Mouse (Mus musculus) erythroblast, embryonic 14.5 days (primary cell): ENCODE results near the gene Exo5. TPM values are rescaled to one million over a fixed set of nuclear protein-coding genes. Genes with fewer than 3 reads are reported as not detected.

ENCODE experiments used
- H3K27me3 ChIP-seq: 2 replicates; pipeline ENCODE4 v1.6.1; 2012; ENCODE audit warnings: inconsistent platforms; ENCODE audit not compliant: control insufficient read depth
- H3K36me3 ChIP-seq: 2 replicates; pipeline ENCODE4 v1.6.1; 2012; ENCODE audit warnings: mild to moderate bottlenecking, inconsistent platforms; ENCODE audit not compliant: control insufficient read depth
- H3K4me1 ChIP-seq: 2 replicates; pipeline ENCODE4 v1.6.1; 2012; ENCODE audit warnings: inconsistent platforms; ENCODE audit not compliant: control insufficient read depth
- H3K4me3 ChIP-seq: replicated peaks from 2 replicates; pipeline ENCODE3; 2012; ENCODE audit warnings: moderate library complexity, mild to moderate bottlenecking, inconsistent platforms
- H3K9me3 ChIP-seq: 2 replicates; pipeline ENCODE4 v1.6.1; 2012; ENCODE audit warnings: low read length, inconsistent platforms, mixed read lengths; ENCODE audit not compliant: control insufficient read depth
- GATA1 ChIP-seq: IDR thresholded peaks from 2 replicates; pipeline ENCODE4 v1.6.1; 2012; ENCODE audit warnings: low read length, inconsistent platforms, mixed read lengths
- TAL1 ChIP-seq: IDR thresholded peaks from 3 replicates; pipeline ENCODE4 v1.6.1; 2012; ENCODE audit warnings: low read length, inconsistent platforms, mixed read lengths
- polyA plus RNA-seq: library from polyadenylated mRNA; stranded (reverse); fragments of >175 nt; gene quantifications from 2 replicates; pipeline ENCODE4 v1.2.3, GENCODE M21; 2012

Exo5 gene
- polyA plus RNA-seq, 1 experiment: 0.27 TPM

DNA sequence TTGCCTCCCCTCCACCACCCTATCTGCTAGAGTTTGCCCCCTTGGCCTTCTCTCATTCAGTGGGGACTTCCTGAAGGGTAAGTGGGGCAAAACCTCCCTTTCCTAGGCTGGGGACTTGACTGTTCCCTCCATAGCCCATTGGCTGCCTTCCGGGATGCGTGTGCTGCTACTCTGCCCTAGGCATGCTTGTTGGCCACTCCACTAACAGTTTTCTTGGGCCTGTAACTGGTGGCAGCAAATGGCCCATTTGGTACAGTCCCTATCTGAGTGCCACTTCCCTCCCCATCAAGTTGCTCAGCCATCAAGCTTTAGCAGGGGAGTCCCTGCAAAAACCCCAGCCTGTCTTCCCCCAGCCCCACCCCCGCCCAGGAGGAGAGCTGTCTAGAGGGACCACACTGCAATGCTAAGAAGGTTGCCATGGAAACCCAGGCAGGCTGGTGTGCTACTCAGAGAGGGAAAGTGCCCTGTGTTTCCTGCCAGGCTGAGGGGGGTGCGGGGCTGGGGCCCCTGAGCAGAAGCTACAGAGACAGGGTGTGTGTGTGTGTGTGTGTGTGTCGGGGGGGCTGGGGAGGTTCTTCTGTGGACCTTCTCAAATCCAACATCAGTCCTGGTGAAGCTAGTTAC lies 42.7 kb downstream of the Exo5 start:
- no peak overlapping the region for H3K4me3 ChIP-seq
- H3K4me1 ChIP-seq: no peaks in the 10 kb centered on the region
- H3K9me3 ChIP-seq: no peaks in the 10 kb centered on the region
- H3K36me3 ChIP-seq: no peaks in the 10 kb centered on the region
- TF ChIP-seq TAL1: no peak
- 0 out of 2 replicates have a peak, but pooled peaks cover 4% of the 10 kb centered on the region for H3K27me3 ChIP-seq

DNA sequence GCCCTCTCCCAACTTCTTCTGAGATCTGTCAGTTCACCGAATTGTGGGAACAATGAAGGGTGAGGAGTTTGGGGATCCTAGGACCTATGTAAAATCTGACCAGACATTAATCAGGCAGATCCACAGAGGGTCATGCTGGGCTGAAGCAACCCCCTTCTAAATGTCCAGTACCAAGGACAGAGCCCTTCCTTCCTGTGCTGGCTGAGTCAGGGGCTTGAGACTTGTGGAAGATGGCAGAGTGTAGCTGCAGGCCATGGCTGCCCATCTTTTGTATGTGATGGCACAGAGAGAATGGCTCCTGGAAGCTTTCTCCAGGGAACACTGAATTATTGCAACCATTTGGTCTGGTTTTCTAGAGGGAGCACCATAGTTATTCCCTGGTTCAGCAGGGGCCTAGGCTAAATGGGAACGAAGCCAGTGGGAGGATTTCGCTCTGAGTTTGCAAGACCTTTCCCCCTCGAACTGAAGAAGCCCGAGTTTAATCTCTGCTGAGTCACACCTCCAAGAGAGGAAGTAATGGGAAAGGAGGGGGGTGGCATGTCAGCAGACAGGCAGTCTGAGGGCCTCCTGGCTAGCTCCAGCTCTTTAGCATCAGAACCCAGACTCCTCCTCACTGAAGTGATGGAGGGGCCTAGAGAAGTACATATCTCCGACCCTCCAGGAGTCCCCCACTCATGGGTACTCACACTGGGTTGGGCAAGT lies 43.9 kb downstream of the Exo5 start:
- Histone ChIP-seq H3K4me3 (no peak overlapping the region), H3K4me1 (no peaks in the 10 kb centered on the region), H3K9me3 (no peaks in the 10 kb centered on the region), H3K36me3 (no peaks in the 10 kb centered on the region), H3K27me3 (0 out of 2 replicates have a peak, but pooled peaks cover 2% of the 10 kb centered on the region)
- TF ChIP-seq TAL1: no peak
- TF ChIP-seq GATA1: no peak

DNA sequence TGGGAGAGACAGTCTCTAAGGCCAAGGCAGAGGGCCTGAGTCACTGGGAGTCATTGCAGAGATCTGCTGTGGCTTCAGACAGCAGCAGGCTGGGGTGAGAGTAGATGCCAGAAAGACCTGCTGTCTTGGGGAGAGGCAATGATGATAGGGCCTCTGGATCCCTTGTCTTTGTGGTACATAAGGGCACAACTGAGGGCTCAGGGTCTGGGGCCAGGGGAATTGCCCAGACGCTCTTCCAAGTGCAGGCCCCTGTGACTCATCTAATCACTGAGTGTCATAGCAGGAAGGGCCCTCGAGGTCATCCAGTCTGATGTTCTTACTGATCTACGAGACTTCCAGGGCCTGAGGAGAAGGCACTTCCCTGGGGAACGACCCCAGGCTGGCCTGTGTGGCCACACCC lies 45.4 kb downstream of the Exo5 start:
- H3K4me1 ChIP-seq: no peaks in the 10 kb centered on the region
- H3K27me3 ChIP-seq: no peaks in the 10 kb centered on the region
- H3K4me3 ChIP-seq: no peak overlapping the region
- no peaks in the 10 kb centered on the region for H3K36me3 ChIP-seq
- TF ChIP-seq TAL1: no peak
- no peak for TF ChIP-seq GATA1
- no peaks in the 10 kb centered on the region for H3K9me3 ChIP-seq

DNA sequence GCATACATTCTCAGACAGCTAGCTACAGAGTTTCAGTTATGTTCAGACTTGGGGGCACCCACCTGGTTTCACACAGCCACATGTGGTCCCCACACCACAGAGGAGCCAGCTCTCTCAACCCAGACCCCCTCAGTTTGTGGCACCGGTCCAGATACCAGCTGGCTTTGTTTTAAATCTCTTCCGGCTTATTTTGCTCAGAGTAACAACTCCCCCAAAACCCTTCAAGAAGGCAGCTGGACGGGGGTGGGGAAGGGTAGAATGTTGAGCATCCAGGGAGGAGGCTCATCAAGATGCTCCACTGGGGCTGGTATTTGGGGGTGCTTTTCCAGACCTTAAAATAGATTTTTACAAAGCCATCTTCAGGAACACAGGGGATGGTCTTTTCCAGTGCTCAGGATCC lies 46.1 kb downstream of the Exo5 start:
- TF ChIP-seq TAL1 (no peak), GATA1 (no peak)
- no peaks in the 10 kb centered on the region for H3K9me3 ChIP-seq
- no peaks in the 10 kb centered on the region for H3K27me3 ChIP-seq
- H3K4me3 ChIP-seq: no peak overlapping the region
- H3K4me1 ChIP-seq: no peaks in the 10 kb centered on the region
- H3K36me3 ChIP-seq: no peaks in the 10 kb centered on the region

DNA sequence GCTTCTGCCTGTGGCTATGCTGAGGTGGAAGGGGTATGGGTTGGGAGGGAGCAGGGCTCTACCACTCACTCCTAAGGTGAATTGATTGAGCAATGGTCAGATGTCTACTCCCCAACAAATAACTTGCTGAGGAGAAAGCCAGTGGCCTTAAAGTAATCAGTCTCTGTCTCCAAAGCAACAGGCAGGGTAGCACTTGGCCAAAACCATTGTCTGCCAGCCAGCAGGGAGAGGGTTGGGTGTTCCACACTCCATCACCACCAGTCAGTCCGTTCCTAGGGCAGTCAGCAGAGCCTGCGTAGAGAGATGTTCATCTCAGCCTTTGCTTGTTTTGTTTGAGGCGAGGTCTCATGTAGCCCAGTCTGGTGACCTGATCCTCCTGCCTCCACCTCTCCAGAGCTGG lies 48.9 kb downstream of the Exo5 start:
- Histone ChIP-seq H3K4me1 (no peaks in the 10 kb centered on the region), H3K4me3 (no peak overlapping the region), H3K27me3 (no peaks in the 10 kb centered on the region), H3K9me3 (no peaks in the 10 kb centered on the region), H3K36me3 (no peaks in the 10 kb centered on the region)
- no peak for TF ChIP-seq GATA1
- TF ChIP-seq TAL1: no peak

Other genes starting within 250 kb of the Exo5 start
- gene Kcnq4, start 176.4 kb downstream of the Exo5 start, polyA plus RNA-seq: not detected in 2 replicates
- 9.7 and 21.5 TPM in 2 replicates for gene Nfyc, start 93.4 kb downstream of the Exo5 start, polyA plus RNA-seq
- gene Rims3, start 70.2 kb downstream of the Exo5 start, polyA plus RNA-seq: 0.01 and 0.04 TPM in 2 replicates
- 0.04 and 0.08 TPM in 2 replicates for gene Zfp69, start 26.7 kb upstream of the Exo5 start, polyA plus RNA-seq
- gene Smap2, start 92.2 kb upstream of the Exo5 start, polyA plus RNA-seq: 3.4 and 3.7 TPM in 2 replicates
- gene Col9a2, start 114.4 kb upstream of the Exo5 start, polyA plus RNA-seq: 0.05 TPM in 1 of 2 replicates, not detected in the other
- 0.09 and 0.19 TPM in 2 replicates for gene Zmpste24, start 173.2 kb upstream of the Exo5 start, polyA plus RNA-seq
- gene Tmco2, start 184.2 kb upstream of the Exo5 start, polyA plus RNA-seq: not detected in 2 replicates